Mouse (Mus musculus) intestine, embryonic 15.5 days (tissue): ENCODE results near the gene Foxb1. TPM values are rescaled to one million over a fixed set of nuclear protein-coding genes. Genes with fewer than 3 reads are reported as not detected.

Experiments
- ATAC-seq: fragments of 200-750 bp; cut with Nextera tagmentation; 2 replicates; pipeline ENCODE4 v1.8.0; 2017; ENCODE audit warnings: moderate TSS enrichment, moderate library complexity
- H3K27ac ChIP-seq: fragments of 300-500 bp; sonication (generic); 2 replicates; pipeline ENCODE4 v1.5.1; 2015; ENCODE audit warnings: mild to moderate bottlenecking, inconsistent platforms
- H3K27me3 ChIP-seq: fragments of 300-500 bp; sonication (generic); replicated peaks from 2 replicates; pipeline ENCODE4 v1.6.1; 2015; ENCODE audit warnings: inconsistent platforms
- H3K36me3 ChIP-seq: fragments of 300-500 bp; sonication (generic); 2 replicates; pipeline ENCODE4 v1.6.1; 2015; ENCODE audit warnings: inconsistent platforms
- H3K4me1 ChIP-seq: fragments of 300-500 bp; sonication (generic); replicated peaks from 2 replicates; pipeline ENCODE4 v1.6.1; 2015; ENCODE audit warnings: inconsistent platforms
- H3K4me2 ChIP-seq: fragments of 300-500 bp; sonication (generic); replicated peaks from 2 replicates; pipeline ENCODE4 v1.6.1; 2015; ENCODE audit warnings: mild to moderate bottlenecking, inconsistent platforms
- H3K4me3 ChIP-seq: fragments of 300-500 bp; sonication (generic); replicated peaks from 2 replicates; pipeline ENCODE4 v1.5.1; 2015; ENCODE audit warnings: inconsistent platforms
- H3K9ac ChIP-seq: fragments of 300-500 bp; sonication (generic); 2 replicates; pipeline ENCODE4 v1.6.1; 2015; ENCODE audit warnings: inconsistent platforms
- H3K9me3 ChIP-seq: fragments of 300-500 bp; sonication (generic); 2 replicates; pipeline ENCODE4 v1.6.1; 2016; ENCODE audit warnings: inconsistent platforms
- WGBS: fragments of 180-500 bp; shearing (Covaris S2); methylation state at CpG from one replicate; pipeline ENCODE4 v1.1.7; 2015; 5-methylcytosine and 5-hydroxymethylcytosine counted together
- polyA plus RNA-seq: library from polyadenylated mRNA; unstranded; fragments of >200 nt; fragmentation: Nextera tagmentation; extraction: Ambion mirVana; gene quantifications from 2 replicates; pipeline ENCODE4 v1.2.1, GENCODE M21; 2015

Gene Foxb1
- polyA plus RNA-seq, 1 experiment from 2014 or later: not detected

DNA sequence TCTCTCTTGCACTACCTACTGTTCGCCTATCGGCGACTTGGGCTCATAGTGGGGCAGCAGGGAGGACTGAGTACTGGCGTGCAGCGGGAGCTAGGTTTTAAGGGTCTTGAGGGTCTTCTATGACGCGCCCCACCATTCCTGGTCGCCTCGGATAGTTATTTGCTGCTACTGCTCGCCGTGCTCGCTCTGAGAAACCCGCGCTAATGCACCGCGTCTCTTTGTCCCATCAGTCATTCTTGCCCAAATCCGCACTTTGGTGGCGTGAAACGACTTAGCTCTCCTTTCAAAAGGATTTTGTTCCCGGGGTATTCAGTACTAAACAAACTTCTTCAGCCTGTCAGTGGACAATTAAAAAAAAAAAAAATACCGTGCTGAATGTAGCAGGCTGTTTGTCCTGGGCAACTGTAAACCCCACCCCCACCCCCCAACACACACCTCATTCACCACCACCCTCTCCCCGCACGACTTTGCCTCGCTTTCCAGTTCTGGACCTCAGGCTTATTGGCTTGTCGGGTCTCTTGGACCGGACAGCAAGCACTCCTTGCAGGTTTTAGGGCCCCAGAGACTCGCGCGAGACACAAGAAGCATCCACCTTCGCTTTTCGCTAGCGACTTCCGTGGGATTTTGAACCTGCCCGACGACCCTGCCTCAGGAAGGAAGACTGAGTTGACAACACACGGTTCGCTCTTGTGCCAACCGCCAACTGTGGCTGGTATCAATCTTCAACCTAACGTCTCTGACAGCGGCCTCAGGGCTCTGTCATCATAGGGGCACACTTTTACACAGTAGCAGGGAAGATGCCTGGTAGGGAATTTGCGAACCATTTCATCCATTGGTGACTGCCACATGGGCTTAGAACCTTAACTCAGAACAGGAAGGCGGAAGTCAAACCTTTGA is 4.1 kb upstream of the Foxb1 start:
- WGBS: under 1% methylated on average over 42 of the region's 42 CpGs
- Histone ChIP-seq H3K4me1 (0 out of 2 replicates have a peak, but pooled peaks cover 2% of the 10 kb centered on the region), H3K27me3 (peaks cover 93% of the 10 kb centered on the region), H3K4me2 (no peak overlapping the region), H3K27ac (no peak overlapping the region), H3K9ac (no peak overlapping the region), H3K4me3 (no peak overlapping the region), H3K9me3 (no peaks in the 10 kb centered on the region), H3K36me3 (no peaks in the 10 kb centered on the region)
- no peak for ATAC-seq

GRCm38 (mm10) chr9:69763681-69764585 is 3.2 kb upstream of the Foxb1 start:
- Histone ChIP-seq H3K4me3 (no peak overlapping the region), H3K4me1 (0 out of 2 replicates have a peak, but pooled peaks cover 2% of the 10 kb centered on the region), H3K27ac (no peak overlapping the region), H3K4me2 (no peak overlapping the region), H3K27me3 (peaks cover 93% of the 10 kb centered on the region), H3K9ac (no peak overlapping the region), H3K36me3 (no peaks in the 10 kb centered on the region), H3K9me3 (no peaks in the 10 kb centered on the region)
- WGBS: under 1% methylated on average over 25 of the region's 25 CpGs
- no peak for ATAC-seq

GRCm38 (mm10) chr9:69762703-69763102 is 2.0 kb upstream of the Foxb1 start:
- no peaks in the 10 kb centered on the region for H3K9me3 ChIP-seq
- peaks cover 92% of the 10 kb centered on the region for H3K27me3 ChIP-seq
- ATAC-seq: no peak
- 0 out of 2 replicates have a peak, but pooled peaks cover 6% of the 10 kb centered on the region for H3K4me1 ChIP-seq
- H3K27ac ChIP-seq: no peak overlapping the region
- H3K9ac ChIP-seq: no peak overlapping the region
- WGBS: under 1% methylated on average over 14 of the region's 14 CpGs
- no peaks in the 10 kb centered on the region for H3K36me3 ChIP-seq
- H3K4me2 ChIP-seq: no peak overlapping the region
- H3K4me3 ChIP-seq: no peak overlapping the region

GRCm38 (mm10) chr9:69762221-69762620 is 1.5 kb upstream of the Foxb1 start:
- no peak for ATAC-seq
- Histone ChIP-seq H3K4me1 (0 out of 2 replicates have a peak, but pooled peaks cover 6% of the 10 kb centered on the region), H3K9me3 (no peaks in the 10 kb centered on the region), H3K4me3 (no peak overlapping the region), H3K27me3 (peaks cover 90% of the 10 kb centered on the region), H3K4me2 (no peak overlapping the region), H3K36me3 (no peaks in the 10 kb centered on the region), H3K27ac (no peak overlapping the region), H3K9ac (no peak overlapping the region)
- WGBS: 3% methylated on average over 12 of the region's 12 CpGs

DNA sequence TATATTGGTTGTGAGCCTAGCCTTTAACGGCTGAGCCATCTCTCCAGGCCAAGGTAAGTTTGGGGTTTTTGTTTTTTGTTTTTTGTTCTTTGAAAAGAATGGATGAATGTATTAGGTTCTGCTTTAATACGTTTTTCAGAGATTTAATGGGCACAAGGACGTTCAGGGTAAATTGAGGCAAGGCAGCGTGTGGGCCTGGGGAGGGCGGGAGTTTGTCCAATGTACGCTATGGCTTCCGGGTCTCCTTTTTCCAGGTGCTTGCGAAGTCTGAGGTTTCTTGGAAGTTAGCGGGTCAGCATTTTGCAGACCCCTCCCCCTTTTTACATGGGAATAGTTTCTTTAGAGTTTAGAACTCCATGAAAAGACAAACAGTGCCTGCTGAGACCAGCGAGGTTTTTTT is 829 bp upstream of the Foxb1 start:
- Histone ChIP-seq H3K27me3 (peaks cover 89% of the 10 kb centered on the region), H3K36me3 (no peaks in the 10 kb centered on the region), H3K9ac (no peak overlapping the region), H3K9me3 (no peaks in the 10 kb centered on the region), H3K4me2 (no peak overlapping the region), H3K4me3 (no peak overlapping the region), H3K27ac (no peak overlapping the region), H3K4me1 (0 out of 2 replicates have a peak, but pooled peaks cover 6% of the 10 kb centered on the region)
- WGBS: 1% methylated on average over 10 of the region's 10 CpGs
- ATAC-seq: no peak

DNA sequence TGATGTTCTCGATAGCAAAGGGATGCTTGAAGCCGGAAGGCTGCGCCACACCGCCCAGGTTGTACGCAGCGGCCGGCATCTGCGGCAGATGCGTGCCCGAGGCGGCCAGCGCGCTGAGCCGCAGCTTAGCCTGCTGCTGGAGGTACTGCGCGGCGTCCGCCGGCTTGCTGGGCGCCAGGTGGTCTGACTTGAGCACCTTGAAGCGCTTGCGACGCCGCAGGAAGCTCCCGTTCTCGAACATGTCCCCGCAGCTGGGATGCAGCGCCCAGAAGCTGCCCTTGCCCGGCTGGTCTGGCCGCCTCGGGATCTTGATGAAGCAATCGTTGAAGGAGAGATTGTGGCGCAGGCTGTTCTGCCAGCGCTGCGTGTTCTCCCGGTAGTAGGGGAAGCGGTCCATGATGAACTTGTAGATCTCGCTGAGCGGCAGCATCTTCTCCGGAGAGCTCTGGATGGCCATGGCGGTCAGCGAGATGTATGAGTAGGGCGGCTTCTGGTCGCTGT is 969 bp downstream of the Foxb1 start:
- no peak for ATAC-seq
- Histone ChIP-seq H3K4me1 (0 out of 2 replicates have a peak, but pooled peaks cover 6% of the 10 kb centered on the region), H3K9me3 (no peaks in the 10 kb centered on the region), H3K4me3 (no peak overlapping the region), H3K27me3 (peaks cover 88% of the 10 kb centered on the region), H3K36me3 (no peaks in the 10 kb centered on the region), H3K9ac (no peak overlapping the region), H3K27ac (no peak overlapping the region), H3K4me2 (no peak overlapping the region)
- WGBS: under 1% methylated on average over 44 of the region's 44 CpGs

DNA sequence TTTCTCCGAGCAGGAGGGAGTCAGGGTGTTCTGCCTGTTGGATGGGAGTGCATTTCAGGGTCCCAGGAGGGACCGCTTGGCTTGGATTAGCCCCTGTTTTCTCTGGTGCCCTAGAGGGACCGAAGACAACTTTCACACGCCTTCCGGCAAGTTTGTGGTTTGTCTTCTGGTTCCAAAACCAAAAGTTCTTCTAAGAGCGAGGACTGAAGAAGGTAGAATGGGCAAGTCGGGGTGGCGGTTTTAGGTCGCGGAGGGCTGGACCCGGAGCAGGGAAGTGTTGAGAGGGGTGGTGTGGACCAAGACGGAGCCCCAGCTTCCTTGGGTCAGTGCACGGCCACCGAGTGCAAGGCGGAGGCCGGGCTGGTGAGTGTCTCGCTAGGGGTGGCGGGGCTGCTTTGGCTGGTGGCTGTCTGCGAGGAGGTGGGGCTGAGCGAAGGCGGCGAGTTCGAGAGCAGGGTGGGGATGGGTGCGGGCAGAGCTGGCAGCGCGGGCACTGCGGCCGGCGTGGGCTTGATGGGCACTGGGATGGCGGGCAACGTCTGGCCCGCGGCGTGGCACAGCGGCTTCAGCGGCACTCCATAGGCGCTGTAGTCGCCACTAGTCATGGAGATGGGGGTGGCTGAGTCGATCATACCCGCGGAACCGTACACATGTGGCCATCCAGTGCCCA is 1.7 kb downstream of the Foxb1 start:
- H3K9me3 ChIP-seq: no peaks in the 10 kb centered on the region
- H3K4me3 ChIP-seq: 0 out of 2 replicates have a peak overlapping the region, but pooled peaks have one; percentile 7
- ATAC-seq: no peak
- whole genome bisulfite sequencing: 1% methylated on average over 39 of the region's 42 CpGs
- no peak overlapping the region for H3K4me2 ChIP-seq
- no peak overlapping the region for H3K9ac ChIP-seq
- no peaks in the 10 kb centered on the region for H3K36me3 ChIP-seq
- no peak overlapping the region for H3K27ac ChIP-seq
- H3K27me3 ChIP-seq: peaks cover 88% of the 10 kb centered on the region
- 0 out of 2 replicates have a peak, but pooled peaks cover 3% of the 10 kb centered on the region for H3K4me1 ChIP-seq

- no peak for ATAC-seq
- Histone ChIP-seq H3K4me2 (0 out of 2 replicates have a peak overlapping the region, but pooled peaks have one; percentile 9), H3K9me3 (no peaks in the 10 kb centered on the region), H3K4me3 (no peak overlapping the region), H3K27me3 (peaks cover 84% of the 10 kb centered on the region), H3K36me3 (no peaks in the 10 kb centered on the region), H3K9ac (no peak overlapping the region), H3K4me1 (0 out of 2 replicates have a peak, but pooled peaks cover 3% of the 10 kb centered on the region), H3K27ac (no peak overlapping the region)
- WGBS: 1% methylated on average over 17 of the region's 17 CpGs
Measured at GRCm38 (mm10) chr9:69758506-69758905, 2.2 kb downstream of the Foxb1 start.

DNA sequence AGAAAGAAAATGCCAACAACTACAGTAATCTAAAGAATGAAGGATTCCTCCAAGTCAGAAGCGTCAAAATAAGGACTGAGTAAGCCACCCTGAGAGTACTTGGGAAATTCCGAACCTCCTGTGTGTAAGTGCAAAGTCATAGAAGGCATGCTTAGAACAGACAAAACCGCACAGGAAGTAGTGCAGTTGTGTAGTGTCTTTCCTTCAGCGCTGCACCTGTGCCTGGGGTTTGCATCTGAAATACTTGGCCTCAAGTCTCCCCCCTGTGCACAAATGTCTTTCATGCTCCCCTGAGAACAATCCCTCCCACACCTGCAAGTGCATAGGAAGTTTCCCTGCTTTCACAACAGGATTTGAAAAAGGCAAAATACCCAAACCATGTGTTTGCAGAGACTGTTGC is 3.5 kb downstream of the Foxb1 start:
- no peak for ATAC-seq
- WGBS: 16% methylated on average over 4 of the region's 4 CpGs
- Histone ChIP-seq H3K4me2 (no peak overlapping the region), H3K27me3 (peaks cover 78% of the 10 kb centered on the region), H3K9me3 (no peaks in the 10 kb centered on the region), H3K4me1 (0 out of 2 replicates have a peak, but pooled peaks cover 3% of the 10 kb centered on the region), H3K36me3 (no peaks in the 10 kb centered on the region), H3K27ac (no peak overlapping the region), H3K4me3 (no peak overlapping the region), H3K9ac (no peak overlapping the region)

DNA sequence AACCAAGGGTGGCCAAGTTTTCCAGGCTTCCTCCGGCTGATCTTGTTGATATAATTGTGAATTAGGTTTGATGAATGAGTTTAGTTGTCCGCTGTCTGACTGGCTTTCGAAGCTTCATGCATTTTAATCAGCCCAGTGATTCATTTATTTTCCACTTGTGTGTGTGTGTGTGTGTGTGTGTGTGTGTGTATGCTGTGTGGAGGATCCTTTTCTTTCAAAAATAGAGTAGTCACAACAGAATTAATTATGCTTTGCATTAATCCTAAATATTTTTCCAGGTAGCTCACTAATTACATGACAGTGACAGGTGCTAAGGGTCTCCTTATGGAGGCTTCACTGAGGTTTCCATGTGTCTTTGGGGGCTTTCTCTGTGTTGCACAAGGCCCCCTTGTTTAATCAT is 4.3 kb downstream of the Foxb1 start:
- WGBS: 34% methylated on average over 3 of the region's 3 CpGs
- Histone ChIP-seq H3K9ac (no peak overlapping the region), H3K4me2 (no peak overlapping the region), H3K4me1 (0 out of 2 replicates have a peak, but pooled peaks cover 3% of the 10 kb centered on the region), H3K27ac (no peak overlapping the region), H3K36me3 (no peaks in the 10 kb centered on the region), H3K9me3 (no peaks in the 10 kb centered on the region), H3K4me3 (no peak overlapping the region), H3K27me3 (peaks cover 70% of the 10 kb centered on the region)
- ATAC-seq: no peak

- peaks cover 66% of the 10 kb centered on the region for H3K27me3 ChIP-seq
- no peak for ATAC-seq
- H3K9ac ChIP-seq: no peak overlapping the region
- H3K36me3 ChIP-seq: no peaks in the 10 kb centered on the region
- 27% methylated on average over 7 of the region's 7 CpGs for WGBS
- 0 out of 2 replicates have a peak, but pooled peaks cover 3% of the 10 kb centered on the region for H3K4me1 ChIP-seq
- H3K9me3 ChIP-seq: no peaks in the 10 kb centered on the region
- no peak overlapping the region for H3K27ac ChIP-seq
- H3K4me3 ChIP-seq: no peak overlapping the region
- H3K4me2 ChIP-seq: no peak overlapping the region
Measured at GRCm38 (mm10) chr9:69756041-69756440, 4.7 kb downstream of the Foxb1 start.
